Mouse (Mus musculus) bone marrow macrophage, adult 2 months (primary cell): Measurements from ENCODE around the gene Unc79. TPM values are rescaled to one million over a fixed set of nuclear protein-coding genes. Genes with fewer than 3 reads are reported as not detected.

Source experiments
- H3K27ac ChIP-seq: 2 replicates; pipeline ENCODE4 v1.5.1; 2012; ENCODE audit warnings: low read depth, low read length; ENCODE audit not compliant: insufficient read depth
- H3K4me1 ChIP-seq: 2 replicates; pipeline ENCODE4 v1.6.1; 2012; ENCODE audit warnings: low read length; ENCODE audit not compliant: control insufficient read depth, insufficient read depth
- H3K4me3 ChIP-seq: 2 replicates; pipeline ENCODE4 v1.5.1; 2012; ENCODE audit warnings: mild to moderate bottlenecking, low read length, moderate library complexity; ENCODE audit not compliant: insufficient read depth
- CTCF ChIP-seq: IDR thresholded peaks from 2 replicates; pipeline ENCODE4 v1.5.1; 2012; ENCODE audit warnings: low read depth, mild to moderate bottlenecking, low read length, moderate library complexity
- POLR2A ChIP-seq: IDR thresholded peaks from 2 replicates; pipeline ENCODE4 v1.6.1; 2012; ENCODE audit warnings: mild to moderate bottlenecking, low read depth, low read length, borderline replicate concordance
- polyA plus RNA-seq: library from polyadenylated mRNA; stranded (reverse); fragments of >200 nt; gene quantifications from 2 replicates; pipeline ENCODE4 v1.2.4, GENCODE M21; 2012; ENCODE audit not compliant: missing spikeins, insufficient read depth, insufficient read length

Gene Unc79
- polyA plus RNA-seq, 1 experiment, result 0.16 TPM

GRCm38 (mm10) chr12:103117517-103118193, 169.0 kb downstream of the Unc79 start:
- Histone ChIP-seq H3K4me1 (no peaks in the 10 kb centered on the region), H3K27ac (no peak overlapping the region), H3K4me3 (no peak overlapping the region)
- TF ChIP-seq CTCF, result no peak

GRCm38 (mm10) chr12:103121928-103122327, 173.3 kb downstream of the Unc79 start:
- no peak for TF ChIP-seq CTCF
- TF ChIP-seq POLR2A, result no peak
- no peak overlapping the region for H3K27ac ChIP-seq
- H3K4me1 ChIP-seq, result no peaks in the 10 kb centered on the region
- no peak overlapping the region for H3K4me3 ChIP-seq

- no peaks in the 10 kb centered on the region for H3K4me1 ChIP-seq
- TF ChIP-seq POLR2A (no peak), CTCF (no peak)
- H3K4me3 ChIP-seq, result no peak overlapping the region
- H3K27ac ChIP-seq, result no peak overlapping the region
These were observed 175.2 kb downstream of the Unc79 start for GRCm38 (mm10) chr12:103123861-103124260.

GRCm38 (mm10) chr12:103128914-103129313, 180.3 kb downstream of the Unc79 start:
- H3K27ac ChIP-seq, result no peak overlapping the region
- H3K4me1 ChIP-seq, result no peaks in the 10 kb centered on the region
- TF ChIP-seq CTCF (no peak), POLR2A (no peak)
- H3K4me3 ChIP-seq, result no peak overlapping the region

- Histone ChIP-seq H3K4me3 (no peak overlapping the region), H3K4me1 (no peaks in the 10 kb centered on the region), H3K27ac (no peak overlapping the region)
- no peak for TF ChIP-seq CTCF
- no peak for TF ChIP-seq POLR2A
These were observed 181.0 kb downstream of the Unc79 start for GRCm38 (mm10) chr12:103129395-103130248.

GRCm38 (mm10) chr12:103131419-103131818, 182.8 kb downstream of the Unc79 start:
- H3K4me1 ChIP-seq, result no peaks in the 10 kb centered on the region
- H3K27ac ChIP-seq, result no peak overlapping the region
- TF ChIP-seq POLR2A (no peak), CTCF (no peak)
- no peak overlapping the region for H3K4me3 ChIP-seq

GRCm38 (mm10) chr12:103142550-103143010, 193.9 kb downstream of the Unc79 start:
- no peak for TF ChIP-seq CTCF
- TF ChIP-seq POLR2A, result no peak
- H3K4me3 ChIP-seq, result peak overlapping the region; percentile 41
- no peak overlapping the region for H3K27ac ChIP-seq
- H3K4me1 ChIP-seq, result 0 out of 2 replicates have a peak, but pooled peaks cover 2% of the 10 kb centered on the region

GRCm38 (mm10) chr12:103143798-103144565, 195.3 kb downstream of the Unc79 start:
- Histone ChIP-seq H3K27ac (no peak overlapping the region), H3K4me1 (0 out of 2 replicates have a peak, but pooled peaks cover 2% of the 10 kb centered on the region), H3K4me3 (no peak overlapping the region)
- no peak for TF ChIP-seq POLR2A
- TF ChIP-seq CTCF, result peak; percentile 44

- Histone ChIP-seq H3K4me1 (no peaks in the 10 kb centered on the region), H3K4me3 (no peak overlapping the region), H3K27ac (no peak overlapping the region)
- no peak for TF ChIP-seq CTCF
These were observed 201.6 kb downstream of the Unc79 start for GRCm38 (mm10) chr12:103150247-103150646.
